ENCODE assay signal across 8 mouse cellular contexts in genomic region chr1:150391931-150392637, GRCm38 (mm10). TPM values are rescaled to one million over a fixed set of nuclear protein-coding genes. Genes with fewer than 3 reads are reported as not detected.
DNase-seq lines count a peak whose midpoint lies in the region; ATAC-seq and TF ChIP-seq lines count a peak whose summit lies in the region.

No protein-coding gene starts in this region.

- H3K4me2 ChIP-seq in liver, embryonic 11.5 days = peak overlapping the region; percentile 81
- peak overlapping the region; percentile 56 for H3K4me2 ChIP-seq in stomach, embryonic 15.5 days

- peak overlapping the region; percentile 94 for H3K4me3 ChIP-seq in E14TG2a.4 (replicated peaks; ENCODE audit: low read length)
- peak overlapping the region; percentile 82 for H3K4me3 ChIP-seq in forebrain, embryonic 10.5 days
- H3K4me3 ChIP-seq in liver, embryonic 11.5 days (ENCODE audit: low read depth, low read length) = peak overlapping the region; percentile 84
- peak overlapping the region; percentile 85 for H3K4me3 ChIP-seq in stomach, embryonic 15.5 days (replicated peaks)

- H3K27ac ChIP-seq in forebrain, embryonic 10.5 days = peak overlapping the region; percentile 92
- H3K27ac ChIP-seq in liver, embryonic 11.5 days (ENCODE audit: low read depth, low read length) = peak overlapping the region; percentile 70; the same call in 1 of the 2 replicates
- H3K27ac ChIP-seq in stomach, embryonic 15.5 days = peak overlapping the region; percentile 95

- TF ChIP-seq CTCF in E14TG2a.4 (conservative IDR thresholded peaks at IDR 0.05; ENCODE audit: low read length) = no peak

- H3K9ac ChIP-seq in liver, embryonic 11.5 days (ENCODE audit: low read depth, low read length) = peak overlapping the region; percentile 74
- H3K9ac ChIP-seq in stomach, embryonic 15.5 days = peak overlapping the region; percentile 65

- ATAC-seq in liver, embryonic 11.5 days (replicated peaks; ENCODE audit: low FRiP score) = peak; percentile 16
- ATAC-seq in stomach, embryonic 15.5 days (ENCODE audit: insufficient read depth, low FRiP score, low read depth) = peak; percentile 0; the same call in 1 of the 2 replicates

- 26% methylated on average over 11 of the region's 11 CpGs for WGBS in forebrain, embryonic 10.5 days
- 15% methylated on average over 11 of the region's 11 CpGs for WGBS in liver, embryonic 11.5 days
- WGBS in stomach, embryonic 15.5 days = 20% methylated on average over 11 of the region's 11 CpGs

- intact Hi-C loops in heart, postnatal 14 days (cut with DNase I) = no loop called here
- intact Hi-C loops in left cerebral cortex, postnatal 14 days (cut with DNase I) = loop anchor here (5.0 kb wide), 1 partner anchor 955 kb away; no protein-coding TSS in a partner anchor

- H3K4me1 ChIP-seq in E14TG2a.4 (replicated peaks; ENCODE audit: low read depth, low read length) = peaks cover 21% of the 10 kb centered on the region
- peaks cover 19% of the 10 kb centered on the region for H3K4me1 ChIP-seq in forebrain, embryonic 10.5 days
- H3K4me1 ChIP-seq in liver, embryonic 11.5 days (replicated peaks; ENCODE audit: control insufficient read depth, insufficient read depth, low read length) = peaks cover 4% of the 10 kb centered on the region; the same call in 1 of the 2 replicates
- 0 out of 2 replicates have a peak, but pooled peaks cover 4% of the 10 kb centered on the region for H3K4me1 ChIP-seq in stomach, embryonic 15.5 days

- peak; percentile 82 for DNase-seq in heart, adult 11 months
- no peak for DNase-seq in heart, postnatal 14 days
- no peak for DNase-seq in forebrain, embryonic 10.5 days (ENCODE audit: extremely low spot score, low spot score)
- no peak for DNase-seq in liver, embryonic 11.5 days (ENCODE audit: low spot score)
- no peak for DNase-seq in left cerebral cortex, postnatal 14 days (ENCODE audit: low spot score in 2 of 2)
- no peak for DNase-seq in MN1 (ENCODE audit: low spot score)

- no peaks in the 10 kb centered on the region for H3K27me3 ChIP-seq in E14TG2a.4 (ENCODE audit: insufficient read depth, low read length)
- H3K27me3 ChIP-seq in forebrain, embryonic 10.5 days (ENCODE audit: poor library complexity, severe bottlenecking) = no peaks in the 10 kb centered on the region
- no peaks in the 10 kb centered on the region for H3K27me3 ChIP-seq in liver, embryonic 11.5 days (replicated peaks; ENCODE audit: control insufficient read depth, insufficient read depth, low read length)
- no peaks in the 10 kb centered on the region for H3K27me3 ChIP-seq in stomach, embryonic 15.5 days (replicated peaks)

- peaks cover 50% of the 10 kb centered on the region for H3K36me3 ChIP-seq in E14TG2a.4 (ENCODE audit: insufficient read depth, low read length)
- peaks cover 44% of the 10 kb centered on the region for H3K36me3 ChIP-seq in forebrain, embryonic 10.5 days (replicated peaks)
- H3K36me3 ChIP-seq in liver, embryonic 11.5 days (ENCODE audit: control insufficient read depth, insufficient read depth, low read length) = peaks cover 16% of the 10 kb centered on the region
- H3K36me3 ChIP-seq in stomach, embryonic 15.5 days = peaks cover 3% of the 10 kb centered on the region

- H3K9me3 ChIP-seq in E14TG2a.4 (ENCODE audit: low read length) = no peaks in the 10 kb centered on the region
- no peaks in the 10 kb centered on the region for H3K9me3 ChIP-seq in forebrain, embryonic 10.5 days
- no peaks in the 10 kb centered on the region for H3K9me3 ChIP-seq in liver, embryonic 11.5 days (ENCODE audit: control insufficient read depth, low read length)
- no peaks in the 10 kb centered on the region for H3K9me3 ChIP-seq in stomach, embryonic 15.5 days

RNA-seq across cellular contexts. Expression of gene Tpr, which starts 0.6 kb away (rescaled TPM):
- 100 to 1,000 TPM; 122 to 129 TPM for total RNA-seq in heart, postnatal 14 days (2021)
- polyA plus RNA-seq in forebrain, embryonic 10.5 days (2016; fragmentation: Nextera tagmentation; extraction: Ambion mirVana) = 178 and 181 TPM in 2 replicates
- 169 and 171 TPM in 2 replicates for polyA plus RNA-seq in liver, embryonic 11.5 days (2014; fragmentation: Nextera tagmentation; extraction: Ambion mirVana)
- polyA plus RNA-seq in stomach, embryonic 15.5 days (2015; fragmentation: Nextera tagmentation; extraction: Ambion mirVana) = 161 and 166 TPM in 2 replicates
- total RNA-seq in left cerebral cortex, postnatal 14 days (2021) = 100 to 1,000 TPM in 1 of 2 experiments, 10 to 100 TPM in 1; 92.9 to 100 TPM

RNA-seq across cellular contexts. Expression of gene Odr4, which starts 0.8 kb away (rescaled TPM):
- 10 to 100 TPM; 19.2 to 20.7 TPM for total RNA-seq in heart, postnatal 14 days (2021)
- 26.6 and 28.1 TPM in 2 replicates for polyA plus RNA-seq in forebrain, embryonic 10.5 days (2016; fragmentation: Nextera tagmentation; extraction: Ambion mirVana)
- polyA plus RNA-seq in liver, embryonic 11.5 days (2014; fragmentation: Nextera tagmentation; extraction: Ambion mirVana) = 28.9 and 31.2 TPM in 2 replicates
- 46.6 and 48.5 TPM in 2 replicates for polyA plus RNA-seq in stomach, embryonic 15.5 days (2015; fragmentation: Nextera tagmentation; extraction: Ambion mirVana)
- total RNA-seq in left cerebral cortex, postnatal 14 days (2021) = 10 to 100 TPM; 36.2 to 46.1 TPM
